Mouse (Mus musculus): Measurements from ENCODE around the gene Cdc45.

GRCm38 (mm10) chr16:18846301-18846820 is 34.6 kb upstream of the Cdc45 start:
- TF ChIP-seq CTCF (IDR thresholded peaks at IDR 0.05; ENCODE audit: borderline replicate concordance, extremely low read depth, insufficient read depth, insufficient read length) (no peak), POLR2A (IDR thresholded peaks at IDR 0.05; ENCODE audit: borderline replicate concordance, extremely low read depth, insufficient read depth, insufficient read length, poor library complexity, severe bottlenecking) (no peak)
